Mouse (Mus musculus) heart, embryonic 10.5 days (tissue): ENCODE results near the gene Ahr. TPM values are rescaled to one million over a fixed set of nuclear protein-coding genes. Genes with fewer than 3 reads are reported as not detected.
A peak's percentile ranks its signal among the peaks of the same experiment; 100 is the strongest.

Experiments used
- DNase-seq: peaks from one replicate; pipeline ENCODE4 v3.0.0-alpha.2; 2017; ENCODE audit warnings: low spot score
- H3K27ac ChIP-seq: fragments of 300-500 bp; sonication (generic); 2 replicates; pipeline ENCODE4 v1.5.1; 2016; ENCODE audit warnings: mild to moderate bottlenecking
- H3K27me3 ChIP-seq: fragments of 300-500 bp; sonication (generic); 2 replicates; pipeline ENCODE4 v1.6.1; 2016; ENCODE audit warnings: mild to moderate bottlenecking; ENCODE audit not compliant: poor library complexity, insufficient read depth, severe bottlenecking
- H3K36me3 ChIP-seq: fragments of 300-500 bp; sonication (generic); 2 replicates; pipeline ENCODE4 v1.6.1; 2016; ENCODE audit warnings: mild to moderate bottlenecking, moderate library complexity
- H3K4me1 ChIP-seq: fragments of 300-500 bp; sonication (generic); 2 replicates; pipeline ENCODE4 v1.6.1; 2016; ENCODE audit warnings: mild to moderate bottlenecking
- H3K4me3 ChIP-seq: fragments of 300-500 bp; sonication (generic); 2 replicates; pipeline ENCODE4 v1.5.1; 2016; ENCODE audit warnings: mild to moderate bottlenecking, moderate library complexity
- H3K9me3 ChIP-seq: fragments of 300-500 bp; sonication (generic); 2 replicates; pipeline ENCODE4 v1.6.1; 2016; ENCODE audit warnings: mild to moderate bottlenecking, moderate library complexity
- WGBS: fragments of 180-500 bp; shearing (Covaris S2); methylation state at CpG from one replicate; pipeline ENCODE4 v1.1.7; 2016; 5-methylcytosine and 5-hydroxymethylcytosine counted together
- polyA plus RNA-seq: library from polyadenylated mRNA; unstranded; fragments of >200 nt; fragmentation: Nextera tagmentation; extraction: Ambion mirVana; gene quantifications from 2 replicates; pipeline ENCODE4 v1.2.1, GENCODE M21; 2016

The Ahr gene
- polyA plus RNA-seq, 1 experiment from 2014 or later, result 2.2 TPM

DNA sequence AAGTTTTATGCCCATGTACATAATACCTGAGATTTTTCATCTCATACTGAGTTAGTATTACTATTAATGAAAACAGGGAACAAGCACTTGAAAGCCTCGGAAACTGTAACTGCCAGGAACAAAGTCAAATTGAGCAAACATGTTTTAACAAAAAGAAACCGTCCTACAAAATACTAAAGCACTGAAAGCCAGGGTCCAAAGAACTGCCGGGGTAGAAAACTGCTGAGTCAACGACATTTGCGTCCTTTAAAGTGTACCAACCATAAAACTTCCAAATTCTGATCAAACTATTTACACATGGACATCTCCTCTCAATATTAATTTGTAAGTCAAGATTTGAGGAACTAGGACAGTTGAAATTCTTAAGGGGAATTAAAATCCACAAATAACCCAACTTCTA lies 1.7 kb downstream of the Ahr start:
- Histone ChIP-seq H3K36me3 (no peaks in the 10 kb centered on the region), H3K4me1 (0 out of 2 replicates have a peak, but pooled peaks cover 7% of the 10 kb centered on the region), H3K27me3 (no peaks in the 10 kb centered on the region), H3K9me3 (no peaks in the 10 kb centered on the region), H3K4me3 (no peak overlapping the region), H3K27ac (no peak overlapping the region)
- 75% methylated on average over 5 of the region's 5 CpGs for WGBS
- no peak for DNase-seq

- H3K4me3 ChIP-seq, result no peak overlapping the region
- H3K4me1 ChIP-seq, result 0 out of 2 replicates have a peak, but pooled peaks cover 7% of the 10 kb centered on the region
- no peaks in the 10 kb centered on the region for H3K36me3 ChIP-seq
- H3K27ac ChIP-seq, result no peak overlapping the region
- no peaks in the 10 kb centered on the region for H3K27me3 ChIP-seq
- DNase-seq, result peak; percentile 75
- WGBS, result 18% methylated on average over 5 of the region's 5 CpGs
- H3K9me3 ChIP-seq, result no peaks in the 10 kb centered on the region
Observed at GRCm38 (mm10) chr12:35532151-35532550, 2.7 kb downstream of the Ahr start.

DNA sequence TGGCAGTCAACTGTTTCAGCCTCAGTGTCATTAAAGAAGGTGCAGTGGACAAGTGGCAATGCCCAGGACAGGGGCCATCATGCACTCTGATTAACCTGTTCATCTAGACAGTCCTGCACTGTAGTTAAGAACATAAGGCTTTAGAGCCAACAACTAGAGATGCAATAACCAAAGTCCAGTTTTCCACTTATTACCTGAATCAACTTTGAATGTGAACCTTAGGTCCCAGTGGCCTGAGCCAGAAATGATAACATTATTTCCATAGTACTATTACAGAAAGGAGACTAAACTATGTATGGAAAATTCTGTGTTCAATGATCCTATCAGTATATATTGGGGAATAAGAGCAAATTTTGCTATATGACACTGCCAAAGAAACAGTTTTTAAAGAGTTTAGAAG lies 4.3 kb downstream of the Ahr start:
- Histone ChIP-seq H3K9me3 (no peaks in the 10 kb centered on the region), H3K27ac (no peak overlapping the region), H3K4me1 (0 out of 2 replicates have a peak, but pooled peaks cover 7% of the 10 kb centered on the region), H3K4me3 (no peak overlapping the region), H3K27me3 (no peaks in the 10 kb centered on the region), H3K36me3 (no peaks in the 10 kb centered on the region)
- no peak for DNase-seq

GRCm38 (mm10) chr12:35527429-35527828 lies 7.4 kb downstream of the Ahr start:
- no peaks in the 10 kb centered on the region for H3K27me3 ChIP-seq
- WGBS, result 63% methylated on average over 6 of the region's 6 CpGs
- no peaks in the 10 kb centered on the region for H3K9me3 ChIP-seq
- H3K27ac ChIP-seq, result no peak overlapping the region
- no peaks in the 10 kb centered on the region for H3K4me1 ChIP-seq
- H3K36me3 ChIP-seq, result no peaks in the 10 kb centered on the region
- DNase-seq, result no peak
- no peak overlapping the region for H3K4me3 ChIP-seq

- Histone ChIP-seq H3K36me3 (no peaks in the 10 kb centered on the region), H3K9me3 (no peaks in the 10 kb centered on the region), H3K27ac (no peak overlapping the region), H3K4me1 (no peaks in the 10 kb centered on the region), H3K27me3 (no peaks in the 10 kb centered on the region), H3K4me3 (no peak overlapping the region)
- 78% methylated on average over 9 of the region's 9 CpGs for whole genome bisulfite sequencing
- DNase-seq, result no peak
Observed at GRCm38 (mm10) chr12:35522585-35523103, 12.2 kb downstream of the Ahr start.

- Histone ChIP-seq H3K27ac (no peak overlapping the region), H3K27me3 (no peaks in the 10 kb centered on the region), H3K4me1 (no peaks in the 10 kb centered on the region), H3K4me3 (no peak overlapping the region), H3K9me3 (no peaks in the 10 kb centered on the region), H3K36me3 (no peaks in the 10 kb centered on the region)
- no peak for DNase-seq
- WGBS, result 74% methylated on average over 3 of the region's 3 CpGs
Observed at GRCm38 (mm10) chr12:35515621-35516020, 19.2 kb downstream of the Ahr start.

GRCm38 (mm10) chr12:35514671-35515070 lies 20.2 kb downstream of the Ahr start:
- WGBS, result 53% methylated on average over 2 of the region's 2 CpGs
- no peak for DNase-seq
- Histone ChIP-seq H3K9me3 (no peaks in the 10 kb centered on the region), H3K36me3 (no peaks in the 10 kb centered on the region), H3K27ac (no peak overlapping the region), H3K4me3 (no peak overlapping the region), H3K27me3 (no peaks in the 10 kb centered on the region), H3K4me1 (no peaks in the 10 kb centered on the region)

DNA sequence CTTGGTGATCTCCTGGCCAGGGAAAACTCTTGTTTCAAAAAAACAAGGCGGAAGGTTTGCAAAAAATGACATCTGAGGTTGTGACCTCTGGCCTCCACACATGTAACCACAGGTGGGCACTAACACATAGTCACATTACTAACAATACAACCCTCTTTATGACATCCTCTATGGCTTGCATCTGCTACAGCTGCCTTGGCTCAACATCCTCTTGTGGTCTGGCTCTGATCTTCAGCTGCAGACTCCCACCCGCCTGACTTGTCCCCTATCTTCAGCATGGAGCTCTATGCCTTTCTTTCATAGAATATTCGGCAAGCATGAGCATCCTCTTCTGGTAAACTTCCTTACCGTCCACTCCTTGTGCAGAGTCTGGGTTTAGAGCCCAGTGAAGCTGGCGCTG lies 24.1 kb downstream of the Ahr start:
- no peak overlapping the region for H3K27ac ChIP-seq
- 87% methylated on average over 5 of the region's 5 CpGs for WGBS

GRCm38 (mm10) chr12:35506383-35506782 lies 28.5 kb downstream of the Ahr start:
- H3K9me3 ChIP-seq, result no peaks in the 10 kb centered on the region
- 93% methylated on average over 2 of the region's 2 CpGs for WGBS
- no peaks in the 10 kb centered on the region for H3K36me3 ChIP-seq
- H3K27me3 ChIP-seq, result no peaks in the 10 kb centered on the region
- DNase-seq, result no peak
- H3K27ac ChIP-seq, result no peak overlapping the region
- no peaks in the 10 kb centered on the region for H3K4me1 ChIP-seq
- no peak overlapping the region for H3K4me3 ChIP-seq

More for the DNA sequence above, 24.1 kb downstream of the Ahr start:
- Histone ChIP-seq H3K27me3 (no peaks in the 10 kb centered on the region), H3K36me3 (no peaks in the 10 kb centered on the region), H3K9me3 (no peaks in the 10 kb centered on the region), H3K4me1 (no peaks in the 10 kb centered on the region), H3K4me3 (no peak overlapping the region)
- DNase-seq, result no peak

- Histone ChIP-seq H3K4me3 (no peak overlapping the region), H3K4me1 (no peaks in the 10 kb centered on the region), H3K36me3 (no peaks in the 10 kb centered on the region), H3K27me3 (no peaks in the 10 kb centered on the region), H3K27ac (no peak overlapping the region), H3K9me3 (no peaks in the 10 kb centered on the region)
- 72% methylated on average over 15 of the region's 15 CpGs for WGBS
- DNase-seq, result no peak
Observed at GRCm38 (mm10) chr12:35504081-35504480, 30.8 kb downstream of the Ahr start.

DNA sequence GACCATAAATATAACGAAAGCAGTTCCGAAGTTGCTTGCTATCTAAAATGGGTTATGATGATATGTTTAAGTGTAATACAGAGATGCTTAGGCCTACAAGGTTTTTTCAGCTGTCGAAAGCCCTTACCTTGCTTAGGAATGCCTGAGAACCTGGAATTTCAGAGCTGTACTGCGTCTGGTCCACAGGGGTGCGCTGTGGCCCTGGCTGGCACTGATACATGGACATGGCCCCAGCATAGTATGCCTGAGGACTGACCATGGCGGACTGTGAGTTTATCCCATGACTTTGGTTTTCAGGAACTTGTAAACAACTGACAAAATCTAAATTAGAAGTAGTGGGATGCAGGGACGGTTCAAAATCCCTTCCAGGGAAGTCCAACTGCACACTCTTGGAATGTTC lies 31.3 kb downstream of the Ahr start:
- H3K4me1 ChIP-seq, result no peaks in the 10 kb centered on the region
- no peak for DNase-seq
- H3K9me3 ChIP-seq, result no peaks in the 10 kb centered on the region
- no peak overlapping the region for H3K4me3 ChIP-seq
- H3K27ac ChIP-seq, result no peak overlapping the region
- no peaks in the 10 kb centered on the region for H3K27me3 ChIP-seq
- WGBS, result 79% methylated on average over 7 of the region's 7 CpGs
- H3K36me3 ChIP-seq, result no peaks in the 10 kb centered on the region

DNA sequence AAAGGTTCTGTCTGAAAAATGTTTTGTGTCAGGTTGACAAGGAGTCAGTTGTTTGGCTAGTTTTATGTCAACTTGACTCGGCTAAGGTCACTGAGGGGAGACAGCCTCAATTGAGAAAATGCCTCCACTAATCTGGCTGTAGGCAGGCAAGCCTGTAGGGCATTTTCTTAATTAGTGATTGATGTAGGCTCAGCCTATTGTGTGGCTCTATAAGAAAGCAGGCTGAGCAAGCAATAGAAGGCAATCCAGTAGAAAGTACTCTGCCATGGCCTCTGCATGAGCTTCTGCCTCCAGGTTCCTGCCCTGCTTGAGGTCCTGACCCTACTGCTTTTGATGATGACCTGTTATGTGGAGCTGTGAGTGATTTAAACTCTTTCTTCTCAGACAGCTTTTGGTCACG lies 33.4 kb downstream of the Ahr start:
- Histone ChIP-seq H3K27me3 (no peaks in the 10 kb centered on the region), H3K36me3 (no peaks in the 10 kb centered on the region), H3K4me1 (no peaks in the 10 kb centered on the region), H3K27ac (no peak overlapping the region), H3K4me3 (no peak overlapping the region), H3K9me3 (no peaks in the 10 kb centered on the region)
- DNase-seq, result no peak
- 53% methylated on average over 2 of the region's 2 CpGs for WGBS

GRCm38 (mm10) chr12:35495195-35495594 lies 39.6 kb downstream of the Ahr start:
- Histone ChIP-seq H3K4me3 (no peak overlapping the region), H3K27ac (no peak overlapping the region), H3K27me3 (no peaks in the 10 kb centered on the region), H3K4me1 (no peaks in the 10 kb centered on the region), H3K9me3 (no peaks in the 10 kb centered on the region), H3K36me3 (no peaks in the 10 kb centered on the region)
- DNase-seq, result no peak
- WGBS, result 77% methylated on average over 4 of the region's 4 CpGs

DNA sequence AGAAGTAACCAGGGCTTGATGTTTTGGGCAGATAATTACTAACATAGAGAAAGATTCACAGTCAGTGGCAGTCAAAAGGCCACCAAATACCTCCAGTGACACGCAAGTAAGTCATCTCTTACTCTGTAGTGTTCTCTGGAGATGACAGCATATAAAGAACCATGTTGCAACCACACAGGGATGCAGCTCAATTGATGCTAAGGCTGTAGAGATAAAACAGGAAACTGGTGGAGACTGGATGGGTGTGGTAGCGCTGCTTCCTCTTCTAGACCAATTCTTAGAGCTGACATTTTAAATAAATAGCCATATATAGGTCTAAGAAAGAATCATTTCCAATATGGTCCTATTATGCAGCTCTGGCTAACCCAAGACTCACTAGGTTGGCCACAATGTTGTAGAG lies 54.1 kb downstream of the Ahr start:
- Histone ChIP-seq H3K27ac (no peak overlapping the region), H3K4me3 (no peak overlapping the region), H3K9me3 (no peaks in the 10 kb centered on the region), H3K36me3 (no peaks in the 10 kb centered on the region), H3K27me3 (no peaks in the 10 kb centered on the region), H3K4me1 (no peaks in the 10 kb centered on the region)
- DNase-seq, result no peak
- 76% methylated on average over 2 of the region's 2 CpGs for WGBS
